Mouse (Mus musculus) adrenal gland, adult 2 months (tissue): ENCODE data around the gene Snrpg. TPM values are rescaled to one million over a fixed set of nuclear protein-coding genes. Genes with fewer than 3 reads are reported as not detected.

Source experiments
- DNase-seq: peaks from one replicate; pipeline ENCODE4 v3.0.0; 2021
- polyA plus RNA-seq: library from polyadenylated mRNA; depleted of rRNA; stranded (reverse); fragments of >200 nt; gene quantifications from 2 replicates; pipeline ENCODE4 v1.2.3, GENCODE M21; 2012; rRNA removed
- total RNA-seq, 2 experiments: library from RNA; stranded (reverse); gene quantifications; 2 replicates each; pipeline ENCODE4 v1.2.3; 2021

Snrpg gene
- total and polyA plus RNA-seq, 3 experiments, result 52.2 to 420 (median 197) TPM

DNA sequence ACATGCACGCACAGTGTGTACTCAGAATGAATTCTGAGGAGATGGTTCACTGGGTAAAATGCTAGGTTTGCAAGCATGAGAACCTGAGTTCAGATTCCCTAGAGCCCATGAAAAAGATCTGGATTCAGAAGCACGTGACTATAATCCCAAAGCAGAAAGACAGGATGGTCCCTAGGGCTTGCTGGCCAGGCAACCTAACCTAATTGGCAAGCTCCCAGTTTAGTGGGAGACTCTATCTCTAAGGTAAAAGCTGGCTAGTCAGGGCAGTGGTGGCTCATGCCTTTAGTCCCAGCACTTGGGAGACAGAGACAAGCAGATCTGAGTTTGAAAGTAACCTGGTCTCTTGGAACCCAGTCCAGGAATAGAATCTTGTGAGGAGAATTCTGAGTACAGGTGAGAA lies 27.9 kb downstream of the Snrpg start:
- no peak for DNase-seq

DNA sequence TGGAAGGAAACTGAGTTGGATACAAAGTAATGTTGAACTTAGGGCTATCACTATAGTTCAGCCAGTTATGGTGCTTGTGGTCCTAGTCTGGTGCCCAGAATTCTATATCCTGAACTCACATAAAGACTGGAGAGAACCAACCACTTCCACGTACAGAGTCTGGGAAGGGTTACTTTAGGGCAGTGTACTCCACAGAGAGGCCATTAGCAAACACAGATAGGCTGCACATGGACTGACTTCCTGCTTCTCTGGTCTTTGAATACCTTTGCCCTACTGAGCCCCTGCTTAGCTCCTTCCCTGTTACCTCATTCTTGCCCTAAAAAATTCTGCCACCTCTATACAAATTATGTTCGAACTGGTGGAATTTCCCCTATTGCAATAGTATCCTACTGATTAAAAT lies 28.9 kb downstream of the Snrpg start:
- no peak for DNase-seq

DNA sequence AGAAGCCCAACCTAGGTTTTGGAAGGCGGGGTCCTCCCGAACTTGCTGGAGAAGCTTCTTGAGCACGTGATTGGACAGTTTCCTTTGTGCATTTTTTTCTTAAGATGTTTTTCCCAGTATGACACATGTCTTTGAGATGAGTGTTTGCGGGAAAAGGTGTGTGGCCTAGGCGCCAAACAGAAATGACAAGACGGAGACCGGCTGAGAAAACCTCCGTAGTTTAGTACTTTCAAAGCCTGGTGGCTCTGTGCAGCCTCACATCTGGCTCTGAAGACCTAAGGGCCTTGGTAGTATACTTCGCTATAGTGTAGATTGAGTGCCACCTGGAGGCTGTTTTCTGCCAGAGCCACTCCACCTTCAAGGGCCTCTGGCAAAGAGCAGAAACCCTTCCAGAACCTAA lies 29.9 kb downstream of the Snrpg start:
- DNase-seq, result peak; percentile 87

DNA sequence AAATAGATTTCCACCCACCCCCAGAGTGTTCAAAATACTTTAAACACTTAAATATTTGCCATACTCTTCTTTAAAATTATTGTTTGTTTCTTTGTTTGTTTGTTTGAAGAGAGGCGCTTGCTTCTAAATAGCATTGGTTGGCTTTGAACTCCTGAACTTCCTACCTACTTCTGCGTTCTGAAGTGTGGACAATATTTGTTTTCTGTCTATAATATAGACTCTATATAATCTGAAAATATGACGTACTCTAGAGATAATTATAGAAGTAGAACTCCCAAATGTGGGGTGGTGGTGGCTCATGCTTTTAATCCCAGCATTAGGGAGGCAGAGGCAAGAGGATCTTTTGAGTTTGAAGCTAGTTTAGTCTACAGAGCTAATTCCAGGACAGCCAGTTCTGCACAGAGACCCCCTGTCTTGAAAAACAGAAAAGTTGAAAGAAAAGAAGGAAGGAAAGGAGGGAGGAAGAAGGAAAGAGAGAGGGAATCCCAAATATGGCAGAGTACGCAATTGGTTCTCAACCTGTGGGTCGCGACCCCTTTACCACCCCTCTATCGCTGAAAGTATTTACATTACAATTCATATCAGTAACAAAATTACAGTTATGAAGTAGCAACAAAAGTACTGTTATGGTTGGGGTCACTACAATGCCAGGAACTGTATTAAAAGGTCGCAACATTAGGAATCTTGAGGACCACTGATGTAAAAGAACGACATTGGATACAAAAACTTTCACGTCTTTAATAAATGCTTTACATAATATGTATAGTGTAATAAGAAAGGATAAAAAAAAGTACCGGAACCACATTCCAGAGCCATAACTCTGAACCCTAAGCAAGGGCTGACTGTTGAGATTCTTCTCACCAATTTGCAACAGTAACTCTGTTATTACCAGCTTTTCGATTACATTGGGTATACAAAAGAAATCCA lies 31.8 kb downstream of the Snrpg start:
- no peak for DNase-seq

DNA sequence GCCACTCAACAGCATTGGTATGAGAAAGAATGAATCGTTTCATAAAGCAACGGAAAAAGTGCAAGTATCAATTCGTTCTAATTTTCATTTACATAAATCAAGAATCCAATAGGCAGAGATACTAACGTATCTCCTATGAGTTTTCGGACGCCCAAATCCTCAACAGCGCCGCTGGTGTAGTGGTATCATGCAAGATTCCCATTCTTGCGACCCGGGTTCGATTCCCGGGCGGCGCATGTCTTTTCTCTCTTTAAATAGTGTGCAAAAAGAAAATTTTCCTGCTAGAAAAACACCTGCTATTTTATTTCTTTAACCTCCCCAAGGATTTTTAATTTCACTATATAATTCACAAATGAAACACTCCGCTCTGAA lies 32.6 kb downstream of the Snrpg start:
- DNase-seq, result peak; percentile 86

DNA sequence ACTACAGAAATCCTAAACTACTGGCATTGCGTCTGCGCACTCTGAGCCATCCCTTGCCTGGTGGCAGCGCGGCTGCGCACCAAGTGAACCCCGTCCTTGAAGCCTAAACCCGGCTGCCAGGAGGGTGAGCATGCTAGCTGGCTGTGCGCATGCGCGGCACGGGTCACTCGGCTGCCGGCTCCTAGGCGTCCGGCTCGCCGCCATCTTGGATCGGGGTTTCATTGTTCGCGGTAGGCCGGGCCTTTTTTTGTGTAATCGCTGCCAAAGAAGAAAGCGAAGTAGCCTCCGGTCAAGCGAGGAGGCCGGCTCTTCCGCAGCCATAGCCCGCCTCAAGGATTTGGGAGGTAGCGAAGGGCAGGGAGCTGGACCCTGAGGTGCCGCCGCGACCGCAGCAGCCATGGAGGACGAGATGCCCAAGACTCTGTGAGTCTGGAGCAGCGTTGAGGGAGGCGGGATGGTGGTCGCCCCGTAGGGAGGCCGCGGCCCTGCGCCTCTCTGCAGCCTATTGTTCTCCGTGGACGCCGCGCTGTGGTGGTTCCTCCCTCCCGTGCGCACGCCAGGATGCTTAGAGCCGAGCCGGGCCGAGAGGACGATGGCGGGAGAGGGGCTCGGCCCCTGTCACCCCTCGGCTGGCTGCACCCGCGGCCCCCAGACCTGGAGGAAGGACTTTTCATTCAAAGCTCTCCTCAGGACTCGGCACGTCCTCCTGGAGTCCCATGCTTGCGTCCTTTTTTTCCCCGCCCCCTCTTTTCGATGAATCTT lies 33.2 kb downstream of the Snrpg start, which contains the start of gene Tia1:
TSS of gene Tia1 (plus strand) at position 120 of the 762 bp plus-strand sequence.
- peak; percentile 98 for DNase-seq

DNA sequence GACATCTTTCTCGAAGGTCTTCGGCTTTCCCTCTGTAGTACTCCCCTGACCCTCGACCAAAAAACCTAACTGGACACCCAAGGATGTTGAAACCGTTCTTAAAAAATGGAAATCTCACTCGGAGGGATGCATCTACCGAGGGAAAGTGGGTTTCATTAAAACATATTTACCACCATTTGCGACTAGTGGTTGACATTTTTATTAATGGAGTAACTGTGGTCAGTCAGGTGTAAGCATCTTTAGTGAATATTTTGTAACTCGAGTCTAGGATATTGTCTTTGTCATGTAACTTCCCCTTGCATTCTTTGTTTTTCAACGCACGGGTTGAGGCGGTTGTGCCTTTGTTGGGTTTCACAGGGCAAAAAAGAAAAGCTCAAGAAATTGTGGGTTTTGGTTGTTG lies 33.9 kb downstream of the Snrpg start:
- no peak for DNase-seq

DNA sequence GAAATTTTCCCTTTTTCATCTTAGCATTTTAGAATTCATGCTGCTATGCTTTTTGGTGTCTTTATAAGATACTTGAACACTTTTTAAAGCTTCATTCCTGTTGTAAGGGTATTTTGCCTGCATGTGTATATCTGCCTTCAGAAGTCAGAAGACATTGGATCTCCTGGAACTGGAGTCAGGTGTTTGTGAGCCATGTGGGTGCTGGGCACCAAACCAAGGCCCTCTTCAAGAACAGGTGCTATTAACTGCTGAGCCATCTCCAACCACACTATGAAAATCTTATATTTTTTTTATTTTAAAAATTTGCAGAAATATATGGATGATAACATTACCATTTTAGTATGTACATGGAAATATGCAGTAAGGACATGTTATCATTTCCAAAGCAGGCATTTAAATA lies 35.2 kb downstream of the Snrpg start:
- DNase-seq, result no peak

DNA sequence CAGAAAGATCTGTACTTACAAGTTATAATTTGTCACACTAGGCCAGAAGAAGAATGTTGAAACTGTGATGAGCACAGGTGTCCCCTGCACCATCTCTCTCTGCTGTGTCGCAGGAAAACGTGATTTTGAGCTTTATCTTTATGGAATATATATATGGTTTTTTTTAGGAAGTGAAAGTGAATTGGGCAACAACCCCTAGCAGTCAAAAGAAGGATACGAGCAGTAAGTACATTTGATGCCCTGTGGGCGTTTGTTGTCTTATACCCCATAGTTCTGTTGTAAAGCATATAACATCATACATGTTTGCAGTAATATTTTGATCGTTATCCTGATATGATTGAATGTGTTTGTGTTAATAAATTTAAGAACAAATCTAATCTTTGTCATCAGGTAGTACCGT lies 47.6 kb downstream of the Snrpg start:
- DNase-seq, result no peak

DNA sequence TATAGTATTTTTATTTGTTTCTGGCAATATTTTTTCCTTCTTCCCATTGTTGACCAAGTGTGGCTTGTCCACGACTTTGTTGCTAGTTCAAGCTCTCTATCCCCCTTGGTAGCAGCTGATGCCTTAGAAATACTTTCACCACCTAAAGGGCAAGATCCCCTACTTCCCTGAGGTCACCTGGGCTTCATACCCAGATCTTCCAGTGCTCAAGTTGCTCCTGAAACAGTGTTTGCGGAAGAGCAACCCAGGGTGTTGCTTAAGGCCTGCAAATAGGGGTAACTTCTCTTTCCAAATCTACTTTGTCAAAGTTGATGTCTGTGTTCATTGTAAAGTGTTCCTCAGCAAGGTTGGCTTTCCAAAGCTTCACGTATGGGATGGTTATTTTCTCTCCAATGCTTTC lies 48.1 kb downstream of the Snrpg start:
- no peak for DNase-seq

DNA sequence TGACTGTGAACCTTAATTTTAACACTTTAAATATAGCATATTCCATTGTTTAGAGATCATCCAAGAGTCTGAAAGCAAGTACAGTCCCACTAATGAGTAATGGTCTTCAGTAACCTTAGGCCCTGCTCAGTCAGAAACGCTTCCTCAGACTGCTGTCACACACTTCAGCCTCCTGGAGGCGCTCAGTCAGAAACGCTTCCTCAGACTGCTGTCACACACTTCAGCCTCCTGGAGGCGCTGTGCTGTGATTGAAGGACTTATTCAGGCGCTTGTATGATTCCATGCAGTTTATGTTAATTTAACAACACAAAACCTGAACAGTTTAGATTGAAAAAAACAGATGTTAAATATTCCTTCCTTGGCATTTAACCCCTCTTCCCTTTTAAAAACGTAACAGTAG lies 49.4 kb downstream of the Snrpg start:
- no peak for DNase-seq

DNA sequence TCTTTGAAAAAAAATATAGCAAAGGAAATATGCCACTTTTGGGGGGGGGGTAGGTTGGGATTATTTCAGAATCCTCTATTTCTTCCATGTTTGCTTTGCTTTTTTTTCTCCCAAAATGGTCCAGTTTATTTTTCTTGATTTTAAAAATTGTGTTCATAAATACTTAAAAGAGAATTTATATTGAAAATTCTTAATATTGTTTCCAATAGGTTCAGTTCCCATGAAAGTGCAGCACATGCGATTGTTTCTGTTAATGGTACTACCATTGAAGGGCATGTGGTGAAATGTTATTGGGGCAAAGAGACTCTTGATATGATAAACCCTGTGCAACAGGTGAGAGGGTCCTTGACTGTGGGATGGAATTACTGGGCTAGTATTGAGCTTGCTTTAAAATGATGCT lies 55.3 kb downstream of the Snrpg start, which contains the start of gene Gm44790:
TSS of gene Gm44790 (plus strand) at position 301 of the 400 bp plus-strand sequence.
- no peak for DNase-seq

Other genes starting within 250 kb of the Snrpg start
- gene Tgfa, start 176.1 kb upstream of the Snrpg start, total RNA-seq, result 10 to 100 TPM; 15.0 to 18.2 TPM
- 33.2 and 49.0 TPM in 2 replicates for gene Tgfa, start 176.1 kb upstream of the Snrpg start, polyA plus RNA-seq
- 10 to 100 TPM; 62.6 to 73.7 TPM for gene Fam136a, start 5.7 kb upstream of the Snrpg start, total RNA-seq
- 43.9 and 48.7 TPM in 2 replicates for gene Fam136a, start 5.7 kb upstream of the Snrpg start, polyA plus RNA-seq
- gene Pcyox1, start 25.9 kb downstream of the Snrpg start, total RNA-seq, result 100 to 1,000 TPM; 178 to 206 TPM
- gene Pcyox1, start 25.9 kb downstream of the Snrpg start, polyA plus RNA-seq, result 54.8 and 96.2 TPM in 2 replicates
- gene Tia1, start 32.9 kb downstream of the Snrpg start, total RNA-seq, result 10 to 100 TPM; 42.7 to 44.0 TPM
- 12.7 and 14.2 TPM in 2 replicates for gene Tia1, start 32.9 kb downstream of the Snrpg start, polyA plus RNA-seq
- gene Gm44790, start 55.4 kb downstream of the Snrpg start, total RNA-seq, result 1 to 10 TPM in 1 of 2 experiments, not detected in 1; 3.2 TPM
- 6.4 and 8.7 TPM in 2 replicates for gene Gm44790, start 55.4 kb downstream of the Snrpg start, polyA plus RNA-seq
- gene C87436, start 67.1 kb downstream of the Snrpg start, total RNA-seq, result 10 to 100 TPM; 18.4 to 22.3 TPM
- gene C87436, start 67.1 kb downstream of the Snrpg start, polyA plus RNA-seq, result 7.3 and 8.7 TPM in 2 replicates
- gene Pcbp1, start 155.0 kb downstream of the Snrpg start, total RNA-seq, result 100 to 1,000 TPM; 320 to 331 TPM
- gene Pcbp1, start 155.0 kb downstream of the Snrpg start, polyA plus RNA-seq, result 379 and 483 TPM in 2 replicates